Mouse (Mus musculus) forebrain, embryonic 13.5 days (tissue): ENCODE data around the gene Heatr1. TPM values are rescaled to one million over a fixed set of nuclear protein-coding genes. Genes with fewer than 3 reads are reported as not detected.
"Not testable (repeated sequence)": the region's sequence is repeated elsewhere in the genome, so short reads cannot be mapped to it uniquely, and the experiment has no call there.

ENCODE experiments used
- ATAC-seq: fragments of 200-750 bp; cut with Nextera tagmentation; 2 replicates; pipeline ENCODE4 v1.8.0; 2017
- H3K27ac ChIP-seq: fragments of 300-500 bp; sonication (generic); 2 replicates; pipeline ENCODE4 v1.5.1; 2015; ENCODE audit warnings: inconsistent platforms, mild to moderate bottlenecking, moderate library complexity
- H3K27me3 ChIP-seq: fragments of 300-500 bp; sonication (generic); 2 replicates; pipeline ENCODE4 v1.6.1; 2015; ENCODE audit warnings: mild to moderate bottlenecking, inconsistent platforms
- H3K36me3 ChIP-seq: fragments of 300-500 bp; sonication (generic); 2 replicates; pipeline ENCODE4 v1.6.1; 2015; ENCODE audit warnings: mild to moderate bottlenecking, inconsistent platforms; ENCODE audit not compliant: poor library complexity, severe bottlenecking
- H3K4me1 ChIP-seq: fragments of 300-500 bp; sonication (generic); 2 replicates; pipeline ENCODE4 v1.6.1; 2015; ENCODE audit warnings: inconsistent platforms
- H3K4me2 ChIP-seq: fragments of 300-500 bp; sonication (generic); 2 replicates; pipeline ENCODE4 v1.6.1; 2015; ENCODE audit warnings: inconsistent platforms, mild to moderate bottlenecking, moderate library complexity
- H3K4me3 ChIP-seq: fragments of 300-500 bp; sonication (generic); 2 replicates; pipeline ENCODE4 v1.5.1; 2015; ENCODE audit warnings: mild to moderate bottlenecking, inconsistent platforms
- H3K9ac ChIP-seq: fragments of 300-500 bp; sonication (generic); 2 replicates; pipeline ENCODE4 v1.6.1; 2015; ENCODE audit warnings: mild to moderate bottlenecking, inconsistent platforms
- H3K9me3 ChIP-seq: fragments of 300-500 bp; sonication (generic); replicated peaks from 2 replicates; pipeline ENCODE4 v1.6.1; 2016; ENCODE audit warnings: inconsistent platforms
- WGBS: fragments of 180-500 bp; shearing (Covaris S2); methylation state at CpG from one replicate; pipeline ENCODE4 v1.1.7; 2015; 5-methylcytosine and 5-hydroxymethylcytosine counted together
- polyA plus RNA-seq: library from polyadenylated mRNA; unstranded; fragments of >200 nt; fragmentation: Nextera tagmentation; extraction: Ambion mirVana; gene quantifications from 2 replicates; pipeline ENCODE4 v1.2.1, GENCODE M21; 2015

The Heatr1 gene
- polyA plus RNA-seq, 1 experiment from 2014 or later = 18.3 TPM

GRCm38 (mm10) chr13:12460443-12460842, 65.6 kb downstream of the Heatr1 start:
- Histone ChIP-seq H3K4me3 (peak overlapping the region; percentile 66), H3K4me1 (peaks cover 13% of the 10 kb centered on the region), H3K9me3 (no peaks in the 10 kb centered on the region), H3K27me3 (no peaks in the 10 kb centered on the region), H3K27ac (no peak overlapping the region), H3K36me3 (no peaks in the 10 kb centered on the region), H3K9ac (peak overlapping the region; percentile 73), H3K4me2 (peak overlapping the region; percentile 81)
- ATAC-seq = 0 out of 2 replicates have a peak, but pooled peaks have one; percentile 3
- 7% methylated on average over 8 of the region's 8 CpGs for WGBS

GRCm38 (mm10) chr13:12460881-12461729, 66.3 kb downstream of the Heatr1 start:
- no peaks in the 10 kb centered on the region for H3K36me3 ChIP-seq
- under 1% methylated on average over 59 of the region's 59 CpGs for WGBS
- H3K4me1 ChIP-seq = peaks cover 13% of the 10 kb centered on the region
- peak overlapping the region; percentile 73 for H3K9ac ChIP-seq
- peak overlapping the region; percentile 81 for H3K4me2 ChIP-seq
- H3K4me3 ChIP-seq = peak overlapping the region; percentile 66
- H3K9me3 ChIP-seq = no peaks in the 10 kb centered on the region
- peak; percentile 96 for ATAC-seq
- no peak overlapping the region for H3K27ac ChIP-seq
- no peaks in the 10 kb centered on the region for H3K27me3 ChIP-seq

- Histone ChIP-seq H3K4me2 (peak overlapping the region; percentile 81), H3K9ac (peak overlapping the region; percentile 73), H3K36me3 (no peaks in the 10 kb centered on the region), H3K9me3 (no peaks in the 10 kb centered on the region), H3K4me1 (peaks cover 13% of the 10 kb centered on the region), H3K27ac (no peak overlapping the region), H3K27me3 (no peaks in the 10 kb centered on the region), H3K4me3 (peak overlapping the region; percentile 66)
- WGBS = 5% methylated on average over 7 of the region's 7 CpGs
- peak; percentile 52 for ATAC-seq
These were observed 66.9 kb downstream of the Heatr1 start for GRCm38 (mm10) chr13:12461730-12462119.

GRCm38 (mm10) chr13:12462623-12463022, 67.8 kb downstream of the Heatr1 start:
- H3K27ac ChIP-seq = no peak overlapping the region
- H3K4me2 ChIP-seq = no peak overlapping the region
- no peak overlapping the region for H3K9ac ChIP-seq
- no peak overlapping the region for H3K4me3 ChIP-seq
- 82% methylated on average over 4 of the region's 4 CpGs for WGBS
- H3K4me1 ChIP-seq = peaks cover 13% of the 10 kb centered on the region
- no peaks in the 10 kb centered on the region for H3K27me3 ChIP-seq
- no peaks in the 10 kb centered on the region for H3K9me3 ChIP-seq
- no peak for ATAC-seq
- H3K36me3 ChIP-seq = no peaks in the 10 kb centered on the region

GRCm38 (mm10) chr13:12464159-12464558, 69.3 kb downstream of the Heatr1 start:
- H3K36me3 ChIP-seq, ATAC-seq, H3K4me3 ChIP-seq, H3K27ac ChIP-seq, H3K9me3 ChIP-seq, H3K27me3 ChIP-seq, H3K4me2 ChIP-seq, H3K9ac ChIP-seq: not testable (repeated sequence)
- 85% methylated on average over 6 of the region's 6 CpGs for WGBS
- H3K4me1 ChIP-seq = peaks cover 13% of the 10 kb centered on the region

GRCm38 (mm10) chr13:12464844-12465243, 70.0 kb downstream of the Heatr1 start, which contains the start of gene Lgals8:
TSS of gene Lgals8 (minus strand) at chr13:12464944.
- no peaks in the 10 kb centered on the region for H3K27me3 ChIP-seq
- no peak within 1 kb of the TSS for H3K27ac ChIP-seq
- WGBS = 87% methylated on average over 1 of the region's 1 CpGs
- H3K4me1 ChIP-seq = peaks cover 13% of the 10 kb centered on the region
- H3K36me3 ChIP-seq = no peaks in the 10 kb centered on the region
- no peak within 1 kb of the TSS for H3K4me2 ChIP-seq
- no peak within 1 kb of the TSS for H3K4me3 ChIP-seq
- no peaks in the 10 kb centered on the region for H3K9me3 ChIP-seq
- no peak within 1 kb of the TSS for H3K9ac ChIP-seq
- ATAC-seq = no peak

GRCm38 (mm10) chr13:12468488-12468887, 73.7 kb downstream of the Heatr1 start:
- no peaks in the 10 kb centered on the region for H3K36me3 ChIP-seq
- 94% methylated on average over 1 of the region's 1 CpGs for WGBS
- H3K4me3 ChIP-seq = no peak overlapping the region
- H3K9ac ChIP-seq = no peak overlapping the region
- H3K4me2 ChIP-seq = no peak overlapping the region
- H3K27me3 ChIP-seq = no peaks in the 10 kb centered on the region
- H3K9me3 ChIP-seq = no peaks in the 10 kb centered on the region
- H3K4me1 ChIP-seq = no peaks in the 10 kb centered on the region
- H3K27ac ChIP-seq = no peak overlapping the region
- no peak for ATAC-seq

- 43% methylated on average over 8 of the region's 8 CpGs for WGBS
- H3K9me3 ChIP-seq = no peaks in the 10 kb centered on the region
- no peak overlapping the region for H3K4me2 ChIP-seq
These were observed 79.0 kb downstream of the Heatr1 start for GRCm38 (mm10) chr13:12473724-12474378.

GRCm38 (mm10) chr13:12475239-12475638, 80.4 kb downstream of the Heatr1 start:
- no peak overlapping the region for H3K4me3 ChIP-seq
- no peaks in the 10 kb centered on the region for H3K27me3 ChIP-seq
- H3K4me1 ChIP-seq = no peaks in the 10 kb centered on the region
- no peaks in the 10 kb centered on the region for H3K36me3 ChIP-seq
- 92% methylated on average over 6 of the region's 6 CpGs for WGBS
- H3K4me2 ChIP-seq = no peak overlapping the region
- no peaks in the 10 kb centered on the region for H3K9me3 ChIP-seq
- H3K27ac ChIP-seq = no peak overlapping the region
- no peak overlapping the region for H3K9ac ChIP-seq
- ATAC-seq = no peak

More at GRCm38 (mm10) chr13:12473724-12474378, 79.0 kb downstream of the Heatr1 start:
- Histone ChIP-seq H3K27me3 (no peaks in the 10 kb centered on the region), H3K4me3 (no peak overlapping the region), H3K27ac (no peak overlapping the region), H3K36me3 (no peaks in the 10 kb centered on the region), H3K4me1 (no peaks in the 10 kb centered on the region), H3K9ac (no peak overlapping the region)
- ATAC-seq = peak; percentile 91

- no peaks in the 10 kb centered on the region for H3K27me3 ChIP-seq
- H3K9ac ChIP-seq = no peak overlapping the region
- H3K4me2 ChIP-seq = no peak overlapping the region
- H3K4me1 ChIP-seq = no peaks in the 10 kb centered on the region
- H3K9me3 ChIP-seq = no peaks in the 10 kb centered on the region
- H3K36me3 ChIP-seq = no peaks in the 10 kb centered on the region
- H3K27ac ChIP-seq = no peak overlapping the region
- no peak overlapping the region for H3K4me3 ChIP-seq
- no peak for ATAC-seq
- WGBS = 94% methylated on average over 4 of the region's 4 CpGs
These were observed 82.1 kb downstream of the Heatr1 start for GRCm38 (mm10) chr13:12476886-12477285.

- H3K4me2 ChIP-seq = no peak overlapping the region
- no peaks in the 10 kb centered on the region for H3K9me3 ChIP-seq
- ATAC-seq = no peak
- no peaks in the 10 kb centered on the region for H3K27me3 ChIP-seq
- H3K4me3 ChIP-seq = no peak overlapping the region
- H3K9ac ChIP-seq = no peak overlapping the region
- 90% methylated on average over 15 of the region's 15 CpGs for WGBS
- H3K36me3 ChIP-seq = no peaks in the 10 kb centered on the region
- H3K4me1 ChIP-seq = no peaks in the 10 kb centered on the region
- no peak overlapping the region for H3K27ac ChIP-seq
These were observed 83.5 kb downstream of the Heatr1 start for GRCm38 (mm10) chr13:12478301-12478700.

- no peak overlapping the region for H3K4me3 ChIP-seq
- H3K4me1 ChIP-seq = no peaks in the 10 kb centered on the region
- 87% methylated on average over 6 of the region's 6 CpGs for WGBS
- H3K36me3 ChIP-seq = no peaks in the 10 kb centered on the region
- no peak overlapping the region for H3K4me2 ChIP-seq
- H3K27ac ChIP-seq = no peak overlapping the region
- no peak for ATAC-seq
- no peaks in the 10 kb centered on the region for H3K27me3 ChIP-seq
- no peaks in the 10 kb centered on the region for H3K9me3 ChIP-seq
- no peak overlapping the region for H3K9ac ChIP-seq
These were observed 85.0 kb downstream of the Heatr1 start for GRCm38 (mm10) chr13:12479802-12480201.
